Mouse (Mus musculus) monocyte, adult 5-6 weeks (primary cell): ENCODE data around the gene Ddx55. TPM values are rescaled to one million over a fixed set of nuclear protein-coding genes. Genes with fewer than 3 reads are reported as not detected.
"Not testable (repeated sequence)": the region's sequence is repeated elsewhere in the genome, so short reads cannot be mapped to it uniquely, and the experiment has no call there.

Source experiments
- ATAC-seq: fragments of 153-309, 156-312 bp; replicated peaks from 2 replicates; pipeline ENCODE4 v1.8.0; 2017; ENCODE audit warnings: mild to moderate bottlenecking; ENCODE audit not compliant: low TSS enrichment, insufficient number of reproducible peaks, severe bottlenecking, poor library complexity, low FRiP score
- total RNA-seq: library from RNA; stranded (forward); fragments of 200-1000, 200-491, 200-594 nt; gene quantifications from 3 replicates; pipeline ENCODE4 v1.2.3, GENCODE M21; 2017

The Ddx55 gene
- total RNA-seq, 1 experiment from 2014 or later = 23.3 TPM

- no peak for ATAC-seq
Observed at GRCm38 (mm10) chr5:124535016-124535415, 17.6 kb upstream of the Ddx55 start.

GRCm38 (mm10) chr5:124536776-124537175 lies 15.9 kb upstream of the Ddx55 start:
- ATAC-seq = no peak

DNA sequence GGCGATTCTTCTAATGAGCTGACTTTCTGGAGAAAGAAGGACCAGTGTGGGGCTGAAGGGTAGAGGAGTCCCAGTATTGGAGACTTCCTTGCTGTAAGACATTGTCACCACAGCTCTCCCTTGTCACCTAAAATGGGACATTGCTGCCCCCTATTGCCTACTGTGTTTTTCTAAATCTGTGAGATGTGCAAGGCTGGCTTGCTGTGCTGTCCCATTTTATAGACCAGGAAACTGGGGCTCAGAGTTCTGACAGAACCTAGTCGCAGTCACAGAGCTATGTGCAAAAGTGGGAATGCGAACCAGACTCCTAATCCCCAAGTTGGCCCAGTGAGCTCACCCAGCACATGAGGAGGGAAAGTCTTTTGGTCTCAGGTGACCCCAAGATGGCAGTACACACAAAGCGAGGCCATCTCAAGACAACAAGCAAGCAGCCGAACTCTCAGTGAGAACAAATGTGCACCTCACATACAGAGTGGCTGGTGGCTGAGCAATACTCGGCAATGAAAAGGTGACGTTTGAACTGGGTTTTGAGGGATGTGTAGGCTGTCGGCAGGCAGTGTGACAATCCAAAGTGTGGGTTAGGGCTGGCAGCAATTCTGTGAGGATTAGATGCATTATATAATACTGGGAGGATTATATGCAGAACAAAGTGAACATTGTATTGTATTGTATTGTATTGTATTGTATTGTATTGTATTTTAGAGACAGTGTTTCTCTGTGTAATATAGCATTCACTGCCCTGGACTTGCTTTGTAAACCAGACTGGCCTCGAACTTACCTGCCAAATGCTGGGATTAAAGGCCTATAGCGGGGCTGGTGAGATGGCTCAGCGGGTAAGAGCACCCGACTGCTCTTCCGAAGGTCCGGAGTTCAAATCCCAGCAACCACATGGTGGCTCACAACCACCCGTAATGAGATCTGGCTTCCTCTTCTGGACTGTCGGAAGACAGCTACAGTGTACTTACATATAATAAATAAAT lies 13.6 kb upstream of the Ddx55 start:
- peak; percentile 49 for ATAC-seq

GRCm38 (mm10) chr5:124539905-124540304 lies 12.8 kb upstream of the Ddx55 start:
- no peak for ATAC-seq

- peak; percentile 95 for ATAC-seq
Observed at GRCm38 (mm10) chr5:124540383-124540786, 12.3 kb upstream of the Ddx55 start, which contains the start of gene Tmed2. Gene Tmed2 (plus strand): TSS chr5:124540695.

DNA sequence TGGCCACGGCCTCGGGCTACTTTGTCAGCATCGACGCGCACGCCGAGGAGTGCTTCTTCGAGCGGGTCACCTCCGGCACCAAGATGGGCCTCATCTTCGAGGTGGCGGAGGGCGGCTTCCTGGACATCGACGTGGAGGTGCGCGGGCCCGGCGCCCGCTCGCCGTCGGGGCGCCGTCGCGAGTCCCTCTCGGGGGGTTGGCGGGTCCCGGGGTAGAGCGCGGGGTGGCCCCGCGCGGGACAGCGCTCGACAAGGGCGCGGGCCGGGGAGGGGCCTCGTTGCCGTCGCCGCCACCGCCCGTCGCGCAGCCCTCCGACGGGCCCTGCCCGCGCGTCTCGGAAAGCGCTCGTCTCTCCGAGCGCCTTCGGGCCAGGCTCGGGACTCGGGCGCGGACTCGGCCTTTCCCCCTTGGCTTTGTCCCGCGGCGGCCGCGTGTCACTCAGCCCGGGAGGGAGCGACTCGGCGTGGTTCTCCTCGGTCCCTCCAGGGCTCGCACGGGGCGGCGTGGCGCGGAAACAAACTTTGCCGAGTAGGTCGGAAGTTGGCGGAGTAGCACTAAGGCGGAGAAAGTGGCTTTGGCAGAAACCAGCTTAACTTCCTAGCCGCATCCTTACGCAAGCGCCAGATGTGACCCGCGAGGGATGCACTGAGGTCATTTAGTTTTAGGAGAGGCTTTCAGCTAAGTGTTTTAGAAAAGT lies 11.6 kb upstream of the Ddx55 start:
- ATAC-seq = peak; percentile 29

DNA sequence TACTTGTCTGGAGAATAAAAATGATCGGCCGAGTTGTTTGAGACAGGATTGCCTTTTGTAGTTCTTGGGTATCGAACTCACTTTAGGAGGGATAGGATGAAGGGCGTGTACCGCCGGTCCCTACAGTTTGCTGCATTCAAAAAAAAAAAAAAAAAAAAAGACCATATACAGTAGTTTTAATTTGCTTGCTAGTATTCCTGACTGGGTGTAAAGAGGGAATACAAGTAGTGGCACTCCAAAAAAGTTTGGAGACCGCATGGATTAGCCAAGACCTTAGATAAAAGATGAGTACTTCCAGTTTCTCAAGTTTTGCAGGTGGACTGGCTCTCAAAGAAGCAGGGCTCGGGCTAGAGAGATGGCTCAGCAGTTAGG lies 11.1 kb upstream of the Ddx55 start:
- ATAC-seq = no peak

GRCm38 (mm10) chr5:124550737-124551136 lies 1.9 kb upstream of the Ddx55 start:
- ATAC-seq = not testable (repeated sequence)

GRCm38 (mm10) chr5:124551349-124552093 lies 1.1 kb upstream of the Ddx55 start:
- ATAC-seq = not testable (repeated sequence)

GRCm38 (mm10) chr5:124552094-124552472 lies 581 bp upstream of the Ddx55 start:
- no peak for ATAC-seq

DNA sequence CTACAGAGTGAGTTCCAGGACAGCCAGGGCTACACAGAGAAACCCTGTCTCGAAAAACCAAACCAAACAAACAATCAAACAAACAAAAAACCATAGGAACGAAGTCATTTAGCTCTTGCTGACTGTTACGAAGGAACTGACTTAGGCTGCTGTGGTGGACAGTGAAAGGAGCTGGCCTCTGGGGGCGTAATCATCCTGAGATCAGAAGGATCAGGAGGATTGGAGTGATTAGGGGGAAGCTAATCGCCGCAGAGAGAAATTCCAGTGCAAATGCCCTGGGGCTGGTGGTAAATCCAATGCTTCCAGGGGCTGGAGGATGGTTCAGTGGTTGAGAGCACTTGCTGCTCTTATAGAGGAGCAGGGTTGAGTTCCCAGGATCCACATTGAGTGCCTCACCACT lies 943 bp downstream of the Ddx55 start:
- ATAC-seq = no peak

- ATAC-seq = no peak
Observed at GRCm38 (mm10) chr5:124555145-124555544, 2.5 kb downstream of the Ddx55 start.

GRCm38 (mm10) chr5:124571068-124571467 lies 18.4 kb downstream of the Ddx55 start:
- no peak for ATAC-seq

GRCm38 (mm10) chr5:124575467-124575866 lies 22.8 kb downstream of the Ddx55 start:
- no peak for ATAC-seq

DNA sequence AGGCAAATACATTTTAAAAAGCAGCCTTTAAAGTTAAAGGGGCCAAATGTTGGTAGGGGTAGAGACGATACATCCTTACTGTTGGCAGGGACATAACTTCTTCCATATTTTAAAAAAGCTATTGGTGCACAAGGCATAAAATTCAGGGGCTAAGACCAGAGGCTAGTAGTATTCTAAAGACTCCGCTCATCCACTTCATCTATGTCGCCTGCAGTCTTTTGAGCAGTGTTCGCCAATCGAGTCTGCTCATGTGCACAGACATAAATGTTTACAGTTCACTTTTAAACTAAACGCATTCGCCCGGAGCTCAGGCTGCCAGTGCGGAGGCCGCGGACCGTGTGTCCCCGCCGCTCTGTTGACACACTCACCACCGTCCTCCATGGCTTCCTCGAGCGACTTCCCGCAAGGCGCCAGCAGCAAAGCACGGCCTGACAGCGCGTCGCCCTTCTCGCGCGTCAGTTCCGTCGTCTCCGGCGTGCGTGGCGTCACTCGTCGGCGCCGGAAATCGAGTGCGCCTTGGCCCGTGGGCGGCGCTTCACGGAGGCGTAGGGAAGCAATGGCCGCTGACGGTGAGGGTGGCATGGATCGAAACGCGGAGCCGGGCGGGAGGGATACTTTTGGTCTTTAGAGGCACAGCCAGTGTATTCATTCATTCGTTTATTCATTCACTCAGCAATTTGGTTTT lies 26.1 kb downstream of the Ddx55 start, which contains the start of the genes Eif2b1 and Gtf2h3:
TSS of gene Eif2b1 (minus strand) at position 499 of the 685 bp plus-strand sequence.
TSS of gene Gtf2h3 (plus strand) at position 508 of the 685 bp plus-strand sequence.
- peak; percentile 84 for ATAC-seq

DNA sequence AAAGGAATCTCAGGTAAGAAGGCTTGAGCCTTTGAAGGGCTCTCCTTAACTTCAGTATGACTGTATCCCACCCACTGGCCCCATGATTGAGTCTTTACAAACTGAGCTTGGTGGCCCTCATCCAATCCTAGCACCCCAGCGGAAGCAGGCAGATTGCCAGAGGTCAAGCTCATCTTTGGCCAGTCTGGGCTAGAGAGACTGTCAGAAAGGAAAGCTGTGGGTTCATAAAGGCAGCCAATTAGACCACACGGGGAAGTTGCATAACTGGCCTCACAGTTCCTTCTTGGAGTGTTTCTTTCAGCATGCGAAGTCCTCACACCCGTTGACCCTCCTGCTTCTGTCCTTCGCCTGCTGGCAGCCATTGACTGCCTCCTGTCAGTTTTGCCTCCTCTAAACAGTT lies 29.9 kb downstream of the Ddx55 start:
- ATAC-seq = peak; percentile 62

GRCm38 (mm10) chr5:124592768-124593167 lies 40.1 kb downstream of the Ddx55 start:
- ATAC-seq = no peak
